Mouse (Mus musculus) induced T-regulatory cell, adult 2 months (primary cell): ENCODE measurements around the gene Sacs.
"Not testable (repeated sequence)": the region's sequence is repeated elsewhere in the genome, so short reads cannot be mapped to it uniquely, and the experiment has no call there.

Experiments
- DNase-seq: peaks from one replicate; pipeline ENCODE4 v3.0.0-alpha.2; 2012; ENCODE audit warnings: low read depth

Sacs gene

GRCm38 (mm10) chr14:61137994-61138726, at the start of gene Sacs:
TSS of gene Sacs (plus strand) at chr14:61138457.
- no peak for DNase-seq

- DNase-seq: no peak
Measured at GRCm38 (mm10) chr14:61090955-61091354, 47.3 kb upstream of the Sacs start.

GRCm38 (mm10) chr14:61092073-61092472, 46.2 kb upstream of the Sacs start:
- no peak for DNase-seq

- DNase-seq: no peak
Measured at GRCm38 (mm10) chr14:61097974-61098625, 40.2 kb upstream of the Sacs start.

- no peak for DNase-seq
Measured at GRCm38 (mm10) chr14:61100736-61101135, 37.5 kb upstream of the Sacs start.

- DNase-seq: no peak
Measured at GRCm38 (mm10) chr14:61106404-61106803, 31.9 kb upstream of the Sacs start.

- no peak for DNase-seq
Measured at GRCm38 (mm10) chr14:61108625-61109024, 29.6 kb upstream of the Sacs start.

GRCm38 (mm10) chr14:61112404-61112803, 25.9 kb upstream of the Sacs start:
- peak; percentile 75 for DNase-seq

GRCm38 (mm10) chr14:61124755-61125154, 13.5 kb upstream of the Sacs start:
- DNase-seq: no peak

- DNase-seq: no peak
Measured at GRCm38 (mm10) chr14:61125201-61125600, 13.1 kb upstream of the Sacs start.

- not testable (repeated sequence) for DNase-seq
Measured at GRCm38 (mm10) chr14:61127365-61127764, 10.9 kb upstream of the Sacs start.

- DNase-seq: no peak
Measured at GRCm38 (mm10) chr14:61128961-61129507, 9.2 kb upstream of the Sacs start.

GRCm38 (mm10) chr14:61132556-61132955, 5.7 kb upstream of the Sacs start:
- DNase-seq: no peak

- DNase-seq: no peak
Measured at GRCm38 (mm10) chr14:61134381-61135030, 3.8 kb upstream of the Sacs start.

GRCm38 (mm10) chr14:61137410-61137809, 847 bp upstream of the Sacs start:
- no peak for DNase-seq

- DNase-seq: no peak
Measured at GRCm38 (mm10) chr14:61138727-61139067, 440 bp downstream of the Sacs start.

- DNase-seq: no peak
Measured at GRCm38 (mm10) chr14:61143358-61143757, 5.1 kb downstream of the Sacs start.

GRCm38 (mm10) chr14:61143869-61144268, 5.6 kb downstream of the Sacs start:
- DNase-seq: peak; percentile 50

GRCm38 (mm10) chr14:61150416-61150815, 12.2 kb downstream of the Sacs start:
- not testable (repeated sequence) for DNase-seq

- no peak for DNase-seq
Measured at GRCm38 (mm10) chr14:61154900-61155585, 16.8 kb downstream of the Sacs start.

GRCm38 (mm10) chr14:61155687-61156086, 17.4 kb downstream of the Sacs start:
- no peak for DNase-seq

GRCm38 (mm10) chr14:61157426-61157825, 19.2 kb downstream of the Sacs start:
- DNase-seq: not testable (repeated sequence)
